Mouse (Mus musculus) retina, postnatal 1 day (tissue): ENCODE data around the gene Misp.
A peak's percentile ranks its signal among the peaks of the same experiment; 100 is the strongest.

Source experiments
- DNase-seq: peaks from one replicate; pipeline ENCODE4 v3.0.0-alpha.2; 2012

The Misp gene

DNA sequence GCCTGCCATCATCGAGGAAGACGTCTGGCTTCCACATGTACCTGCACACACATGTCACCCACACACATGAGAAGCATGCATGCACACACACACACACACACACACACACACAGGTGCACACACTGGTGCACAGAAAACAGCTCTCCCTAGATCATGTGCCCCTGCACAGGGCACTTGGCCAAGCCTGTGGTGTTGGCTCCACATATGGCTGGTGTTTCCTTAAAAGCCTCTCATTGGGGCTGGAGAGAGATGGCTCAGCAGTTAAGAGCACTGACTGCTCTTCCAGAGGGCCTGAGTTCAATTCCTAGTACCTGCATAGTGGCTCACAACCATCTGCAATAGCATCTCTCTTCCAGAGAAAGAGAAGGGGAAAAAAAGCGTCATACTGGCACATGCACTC, 10.8 kb downstream of the Misp start:
- DNase-seq: no peak

DNA sequence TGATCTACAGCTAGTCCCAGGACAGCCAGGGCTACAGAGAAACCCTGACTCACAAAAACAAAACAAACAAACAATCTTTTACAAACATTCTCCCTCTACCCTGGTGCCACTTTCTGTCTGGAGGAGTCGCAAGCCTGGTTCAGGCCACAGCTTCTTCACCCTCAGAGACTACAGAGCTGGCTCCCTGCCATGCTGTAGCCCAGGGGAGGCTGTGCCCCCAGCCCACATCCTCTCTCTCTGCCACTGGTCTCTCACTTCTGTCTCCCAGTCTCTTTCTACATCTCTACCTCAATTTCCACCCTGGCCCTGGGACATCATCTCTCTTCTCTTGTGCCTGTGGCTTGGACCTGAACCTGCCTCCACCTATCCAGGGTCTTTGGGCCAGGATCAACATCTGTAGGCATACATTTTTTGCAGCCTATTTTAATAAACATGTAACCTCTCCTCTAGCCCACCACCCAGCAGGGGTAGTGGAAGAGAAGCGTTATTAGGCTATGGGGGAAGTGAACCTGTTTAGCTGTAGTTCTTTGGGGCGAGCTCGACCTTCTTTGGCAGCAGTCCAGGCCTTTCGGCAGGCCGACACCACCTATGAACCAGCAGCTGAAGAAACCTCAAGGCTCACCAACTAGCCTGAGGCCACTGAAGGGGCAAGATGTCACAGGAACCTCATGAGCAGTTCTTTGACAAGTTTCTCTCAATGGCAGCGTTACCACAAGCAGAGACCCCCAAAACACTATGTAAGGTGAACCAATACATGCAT, 11.4 kb downstream of the Misp start:
- no peak for DNase-seq

DNA sequence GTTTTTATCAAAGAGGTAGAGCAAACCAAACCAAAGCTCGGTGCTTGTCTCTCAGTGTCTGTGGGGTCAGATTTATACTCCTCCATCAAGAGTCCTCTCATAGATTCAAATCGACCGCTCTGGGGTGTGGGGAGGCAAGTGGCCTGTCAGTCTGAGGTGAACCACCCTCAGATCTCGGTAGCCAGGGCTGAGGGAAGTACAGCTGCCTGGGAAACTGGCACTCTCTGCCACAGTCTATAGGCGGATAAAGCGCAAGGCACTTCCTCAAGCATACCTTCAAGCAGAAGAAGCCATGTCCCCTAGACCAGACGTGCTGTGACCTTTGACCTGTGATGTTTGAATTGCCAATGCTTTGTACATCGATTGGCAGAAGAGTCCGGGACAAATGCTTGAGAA, 12.0 kb downstream of the Misp start:
- DNase-seq: no peak

DNA sequence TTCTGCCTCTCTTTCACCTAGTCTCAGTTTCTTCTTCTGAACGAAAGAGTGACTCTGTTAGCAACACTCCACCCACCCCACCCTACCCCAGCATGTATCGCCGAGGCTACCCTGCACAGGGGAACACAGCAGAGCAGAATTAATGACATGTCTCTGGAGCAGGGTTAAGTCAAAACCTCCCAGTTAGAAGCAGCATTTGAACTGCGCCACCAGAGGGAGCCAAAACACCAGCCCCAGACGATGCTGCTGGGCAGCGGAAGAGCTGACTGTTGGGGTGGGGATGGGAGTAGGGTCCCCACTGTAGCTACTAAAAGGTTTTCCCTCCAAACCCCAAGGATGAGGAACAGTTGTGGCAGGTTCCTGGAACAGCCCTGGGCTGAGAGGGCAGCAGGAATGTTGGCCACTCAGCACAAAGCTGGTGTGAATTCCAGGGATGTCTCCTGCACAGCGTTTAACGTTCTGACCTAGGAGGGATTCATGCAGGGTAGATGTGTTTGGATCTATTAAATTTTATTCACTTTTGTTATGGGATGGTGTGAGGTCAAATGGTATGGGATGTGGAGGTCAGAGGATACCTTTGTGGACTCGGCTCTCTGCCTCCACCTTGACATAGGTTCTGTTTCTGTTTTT, 14.1 kb downstream of the Misp start:
- peak; percentile 87 for DNase-seq

DNA sequence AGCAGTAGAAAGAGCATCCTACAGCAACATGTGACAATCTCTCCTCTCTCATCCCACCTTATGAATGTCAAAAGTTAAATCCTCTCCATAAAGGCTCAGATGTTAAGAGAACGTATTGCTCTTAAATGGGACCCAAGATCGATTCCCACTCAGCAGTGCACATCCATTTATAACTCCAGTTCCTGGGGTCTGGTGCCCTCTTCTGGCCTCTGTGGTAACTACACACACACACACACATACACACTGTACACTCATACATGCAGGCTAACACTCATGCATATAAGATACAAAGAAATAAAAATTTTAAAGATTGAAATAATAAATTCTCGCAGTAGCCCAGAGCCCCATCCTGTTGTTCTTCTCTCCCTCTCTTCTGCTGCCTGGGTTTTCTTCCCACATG, 16.1 kb downstream of the Misp start:
- no peak for DNase-seq

DNA sequence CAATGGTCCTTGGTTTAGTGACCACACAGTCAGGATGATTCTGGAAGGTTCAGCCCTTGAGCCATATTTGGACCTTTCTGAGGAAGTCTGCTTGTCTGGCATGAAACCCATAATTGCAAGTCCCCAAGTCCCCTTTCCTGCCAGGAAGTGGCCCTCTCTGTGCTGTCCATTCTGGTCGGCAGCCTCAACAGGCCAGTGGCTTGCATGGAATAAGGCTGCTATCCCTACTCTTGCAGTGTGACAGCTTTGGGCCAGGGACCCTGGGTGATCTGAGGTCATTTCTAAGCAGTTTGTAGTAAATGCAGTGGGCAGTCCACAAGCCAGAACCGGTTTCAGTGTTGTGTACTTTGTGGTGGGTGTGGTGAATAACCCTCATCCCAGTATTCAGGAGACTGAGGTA, 17.4 kb downstream of the Misp start:
- DNase-seq: no peak

DNA sequence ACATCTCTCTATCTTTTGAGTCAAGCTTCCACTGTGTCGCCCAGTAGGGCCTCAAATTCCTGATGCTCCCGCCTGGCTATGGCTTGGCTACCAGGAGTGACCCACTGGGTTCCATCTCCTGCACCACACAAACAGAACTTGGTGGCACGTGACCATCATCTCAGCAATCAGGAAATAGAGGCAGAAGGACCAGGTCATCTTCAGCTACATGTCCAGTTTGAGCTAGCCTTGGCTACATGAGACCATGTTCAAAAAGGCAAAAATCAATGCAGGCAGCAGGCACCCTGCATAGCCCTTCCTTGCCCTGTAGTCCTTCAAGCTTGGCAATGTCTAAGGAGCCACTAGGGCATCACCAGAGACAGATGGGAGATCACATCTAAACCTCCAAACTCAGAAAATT, 19.3 kb downstream of the Misp start:
- no peak for DNase-seq

DNA sequence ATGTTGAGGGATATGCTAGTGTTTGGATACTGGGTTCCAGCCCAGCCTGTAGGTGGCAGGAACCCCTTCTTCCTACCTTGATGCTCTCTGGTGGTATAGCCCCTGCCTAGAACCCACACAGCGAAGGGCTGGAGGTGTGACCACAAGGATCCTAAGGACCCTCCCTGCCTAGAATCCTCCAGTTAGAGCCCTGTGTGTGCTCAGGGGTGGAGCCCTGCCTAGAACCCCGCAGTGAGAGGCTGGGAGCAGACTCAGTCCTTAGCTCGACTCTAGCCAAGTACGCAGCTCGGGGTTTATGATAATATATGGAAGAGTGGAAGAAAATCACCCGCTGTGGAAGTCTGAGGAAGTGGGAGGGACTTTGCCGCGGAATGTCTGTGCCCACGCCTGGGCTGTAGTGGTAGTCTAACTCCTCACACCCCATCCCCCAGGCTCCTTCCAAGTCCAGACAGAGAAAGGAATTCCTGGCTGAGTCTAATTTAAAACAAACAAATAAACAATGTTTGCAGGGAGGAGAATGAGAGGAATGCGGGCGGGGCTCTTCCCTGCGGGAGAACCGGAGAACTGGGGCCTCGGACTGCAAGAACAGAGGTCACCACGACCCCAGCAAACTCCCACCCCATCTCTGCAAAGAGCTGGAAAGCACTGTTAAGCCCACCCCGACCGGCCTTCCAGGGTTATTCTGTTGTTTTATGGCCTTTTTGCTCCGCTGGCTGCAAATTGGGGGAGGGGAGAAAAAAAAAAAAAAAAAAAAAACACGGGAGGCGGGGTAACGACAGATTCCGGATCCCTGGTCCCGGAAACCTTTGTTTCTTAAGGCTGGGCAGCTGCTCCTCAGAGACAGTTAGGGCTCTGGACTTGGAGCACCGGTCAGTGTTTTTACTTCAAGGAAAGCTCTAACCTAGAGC, 20.1 kb downstream of the Misp start:
- DNase-seq: peak; percentile 75

GRCm38 (mm10) chr10:79842322-79842721, 21.5 kb downstream of the Misp start:
- no peak for DNase-seq

- peak; percentile 60 for DNase-seq
Observed at GRCm38 (mm10) chr10:79843476-79843875, 22.7 kb downstream of the Misp start.

GRCm38 (mm10) chr10:79846553-79846952, 25.8 kb downstream of the Misp start:
- DNase-seq: no peak

- no peak for DNase-seq
Observed at GRCm38 (mm10) chr10:79849941-79850628, 29.3 kb downstream of the Misp start.

DNA sequence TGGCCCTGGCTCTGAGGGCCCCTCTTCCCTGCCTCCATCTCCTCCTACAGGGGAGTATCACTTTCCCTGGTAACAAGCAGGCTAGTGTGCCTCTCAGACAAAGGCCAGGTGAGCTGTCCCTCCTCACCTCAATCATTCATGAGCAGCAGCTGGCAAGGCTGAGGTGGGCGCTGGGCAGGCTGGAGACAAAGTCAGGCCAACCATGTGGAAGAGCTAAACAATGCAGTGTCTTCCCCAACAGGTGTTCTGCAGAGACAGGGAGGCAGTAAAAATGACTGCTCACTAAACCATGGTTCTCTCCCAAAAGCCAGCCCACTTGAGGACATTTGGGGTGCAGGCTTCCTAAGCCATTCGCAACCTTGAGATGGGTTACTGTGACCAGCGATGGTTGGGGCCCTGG, 30.9 kb downstream of the Misp start:
- DNase-seq: no peak

DNA sequence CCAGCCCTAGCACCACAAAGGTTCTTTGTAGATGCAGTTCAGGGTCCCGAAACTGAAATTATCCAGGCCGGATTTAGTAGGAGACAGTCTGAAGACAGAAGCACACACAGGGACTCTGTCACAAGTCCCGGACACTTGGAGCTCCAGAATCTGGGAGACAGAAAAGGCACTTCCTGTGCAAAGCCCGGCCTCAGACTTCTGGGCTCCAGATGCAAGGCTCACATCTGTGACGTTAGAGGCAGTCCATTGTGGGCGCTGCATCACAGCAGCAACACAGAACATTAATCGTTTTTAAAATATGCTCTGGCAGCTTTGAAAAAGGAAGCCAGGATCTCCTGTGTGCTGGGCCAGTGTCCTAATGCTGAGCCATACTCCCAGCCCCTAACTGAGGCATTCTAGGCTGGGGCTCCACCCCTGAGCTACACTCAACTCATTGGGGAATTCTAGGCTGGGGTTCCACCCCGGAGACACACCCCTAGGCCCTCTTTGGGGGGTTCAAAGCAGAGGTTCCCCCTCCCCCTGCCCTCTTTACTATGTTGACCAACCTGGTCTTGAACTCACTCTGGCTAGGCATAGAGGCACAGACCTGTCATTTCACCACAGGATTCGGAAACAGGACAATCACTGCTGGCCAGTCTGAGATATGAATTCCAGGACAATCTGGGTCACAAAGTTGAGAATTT, 31.5 kb downstream of the Misp start:
- no peak for DNase-seq

- no peak for DNase-seq
Observed at GRCm38 (mm10) chr10:79852827-79853226, 32.0 kb downstream of the Misp start.

GRCm38 (mm10) chr10:79853392-79853791, 32.6 kb downstream of the Misp start:
- peak; percentile 96 for DNase-seq

GRCm38 (mm10) chr10:79853860-79854795, 33.3 kb downstream of the Misp start, which contains the start of gene Ptbp1:
TSS of gene Ptbp1 (plus strand) at chr10:79854427.
- DNase-seq: peak; percentile 100

- peak; percentile 88 for DNase-seq
Observed at GRCm38 (mm10) chr10:79854801-79855541, 34.2 kb downstream of the Misp start.

DNA sequence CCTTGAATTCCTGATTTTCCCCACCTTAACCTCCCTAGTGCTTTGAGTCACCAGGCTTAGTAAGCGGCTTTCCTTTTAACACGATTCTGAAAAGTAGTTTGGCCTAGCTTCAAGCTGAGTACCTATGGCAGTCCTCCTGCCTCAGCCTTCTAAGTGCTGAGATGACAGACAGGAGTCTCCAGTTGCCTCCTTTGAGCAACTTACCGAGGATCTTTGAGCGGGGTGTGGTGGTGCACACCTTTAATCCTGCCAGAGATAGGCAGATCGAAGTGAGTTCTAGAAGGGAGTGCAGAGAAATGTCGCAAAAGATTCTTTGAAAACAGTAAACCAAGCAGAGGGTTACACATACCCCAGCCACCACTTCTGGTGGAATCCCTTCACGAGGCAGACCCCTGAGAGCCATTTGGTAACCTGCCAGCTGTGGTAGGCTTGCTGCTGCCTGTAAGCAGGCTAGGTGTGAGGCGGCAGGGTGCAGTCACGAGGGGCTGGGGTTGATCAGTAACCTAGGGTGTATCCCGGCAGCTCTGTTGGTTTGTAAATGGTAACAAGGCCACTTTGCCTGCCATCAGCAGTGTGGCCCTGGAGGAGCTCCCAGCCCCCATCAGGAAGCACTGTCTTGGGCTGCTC, 34.9 kb downstream of the Misp start:
- DNase-seq: no peak

- no peak for DNase-seq
Observed at GRCm38 (mm10) chr10:79856280-79856679, 35.5 kb downstream of the Misp start.
